Mouse (Mus musculus) yolk sac, embryonic 10.5 days (tissue): ENCODE results near the gene Aaas.

Experiments
- DNase-seq: peaks from one replicate; pipeline ENCODE4 v3.0.0-alpha.2; 2017; ENCODE audit warnings: low spot score

Gene Aaas

DNA sequence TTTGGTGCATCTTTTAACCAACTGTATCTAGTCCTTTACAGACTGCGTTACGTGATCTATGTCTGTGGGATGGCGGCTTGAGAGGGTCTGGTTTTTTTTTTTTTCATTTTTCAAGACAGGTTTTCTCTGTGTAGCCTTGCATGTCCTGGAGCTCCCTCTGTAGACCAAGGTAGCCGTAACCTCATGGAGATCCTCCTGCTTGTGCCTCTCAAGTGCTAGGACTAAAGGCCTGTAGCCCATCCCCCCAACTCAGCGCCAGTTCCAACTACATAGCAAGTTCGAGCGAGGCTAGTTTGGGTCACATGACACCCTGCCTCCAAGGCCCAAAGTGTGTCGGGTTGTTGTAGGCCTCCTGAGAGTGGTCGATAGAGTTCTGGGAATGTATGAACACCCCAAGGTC lies 41.9 kb downstream of the Aaas start:
- DNase-seq = no peak

DNA sequence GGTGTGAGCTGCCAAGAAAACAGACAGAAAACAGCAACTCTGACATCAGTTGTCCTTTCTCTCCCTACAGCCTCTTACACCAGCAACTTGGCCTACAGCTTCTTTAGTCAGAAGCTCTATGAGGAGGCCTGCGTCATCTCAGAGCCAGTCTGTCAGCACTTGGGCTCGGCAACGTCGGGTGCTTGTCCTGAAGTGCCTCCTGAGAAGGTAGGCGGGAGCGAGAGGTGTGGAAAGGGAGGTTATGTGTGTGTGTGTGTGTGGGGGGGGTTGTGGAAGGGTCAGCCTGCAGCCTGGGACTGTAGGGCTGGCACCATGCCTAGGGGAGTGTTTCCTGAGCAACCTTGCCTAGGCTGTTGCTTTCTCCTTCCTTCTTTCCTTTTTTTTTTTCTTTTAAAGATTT lies 48.0 kb downstream of the Aaas start:
- DNase-seq = no peak

DNA sequence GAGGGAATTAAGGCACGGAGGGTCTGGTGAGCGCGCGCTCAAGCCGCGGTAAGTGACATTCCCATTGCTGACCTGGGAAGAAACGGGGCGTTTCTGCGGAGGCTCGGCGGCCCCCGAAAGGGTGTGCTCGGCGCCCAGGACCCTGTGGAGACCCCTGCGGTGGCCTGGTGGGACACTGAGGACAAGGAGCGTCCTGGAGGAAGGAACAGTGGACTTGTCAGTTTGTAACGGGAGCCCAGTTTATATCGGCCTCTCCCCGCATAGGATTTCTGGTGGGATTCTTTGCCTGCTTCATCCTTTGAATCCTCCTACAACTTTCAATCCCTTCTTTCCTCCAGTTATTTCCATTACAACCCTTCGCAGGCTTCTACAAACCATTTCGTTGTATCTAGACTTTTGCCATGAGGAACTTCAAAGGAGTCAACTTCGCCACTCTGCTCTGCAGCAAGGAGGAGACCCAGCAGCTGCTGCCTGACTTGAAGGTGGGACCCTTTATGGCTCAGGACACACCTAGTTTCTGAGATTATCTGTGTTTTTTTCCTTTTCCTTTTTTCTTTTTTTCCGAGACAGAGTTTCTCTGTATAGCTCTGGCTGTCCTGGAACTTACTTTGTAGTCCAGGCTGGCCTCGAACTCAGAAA lies 54.1 kb downstream of the Aaas start:
- no peak for DNase-seq

DNA sequence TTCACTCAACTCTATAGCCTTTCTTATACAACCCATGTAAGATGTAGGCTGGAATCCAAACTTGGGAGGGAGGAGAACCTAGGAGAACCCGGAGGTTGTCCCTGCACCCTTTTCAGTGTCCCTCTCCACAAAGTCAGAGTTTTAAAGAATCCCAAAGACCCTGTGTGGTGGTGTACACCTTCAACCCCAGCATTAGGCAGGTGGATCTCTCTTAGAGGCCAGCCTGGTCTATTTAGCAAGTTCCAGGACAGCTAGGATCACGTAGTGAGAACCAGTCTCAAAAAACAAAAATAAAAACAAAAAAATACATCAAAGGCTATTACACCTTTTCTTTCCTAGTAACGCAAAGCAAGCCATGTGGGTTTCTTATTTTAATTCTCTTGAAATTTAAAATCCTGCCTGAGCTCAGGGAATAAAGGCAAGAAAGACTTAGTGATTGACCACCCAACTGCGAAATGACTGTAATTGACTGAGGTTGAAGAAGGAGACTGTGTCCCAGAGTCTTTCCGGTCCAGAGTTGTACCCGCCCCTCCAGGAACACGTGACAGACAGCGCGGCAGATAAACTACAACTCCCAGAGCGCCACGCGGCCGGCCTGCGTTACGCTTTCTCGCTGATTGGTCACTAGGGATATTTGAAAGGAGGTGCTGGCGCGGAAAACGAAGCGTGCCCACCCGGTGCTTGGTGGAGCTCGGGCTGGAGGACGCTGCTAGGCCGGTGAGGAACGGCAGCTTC lies 54.8 kb downstream of the Aaas start, which contains the start of gene Espl1:
TSS of gene Espl1 (plus strand) at position 634 of the 735 bp plus-strand sequence.
- peak; percentile 96 for DNase-seq
